Mouse (Mus musculus) liver, embryonic 14.5 days (tissue): ENCODE data around the gene Pkdcc. TPM values are rescaled to one million over a fixed set of nuclear protein-coding genes. Genes with fewer than 3 reads are reported as not detected.
A peak's percentile ranks its signal among the peaks of the same experiment; 100 is the strongest.

Experiments used
- ATAC-seq: fragments of 200-750 bp; cut with Nextera tagmentation; 2 replicates; pipeline ENCODE4 v1.8.0; 2017; ENCODE audit warnings: moderate number of reproducible peaks, mild to moderate bottlenecking, moderate library complexity; ENCODE audit not compliant: insufficient read depth
- DNase-seq, 3 experiments: peaks; one replicate each; pipeline ENCODE4 v3.0.0-alpha.2; 2012 to 2013; ENCODE audit warnings: low read depth in 3 of 3, low spot score in 3 of 3
- H3K27ac ChIP-seq: fragments of 300-500 bp; sonication (generic); 2 replicates; pipeline ENCODE4 v1.5.1; 2014; ENCODE audit warnings: moderate library complexity, mild to moderate bottlenecking, control low read depth, inconsistent platforms
- H3K27me3 ChIP-seq: fragments of 300-500 bp; sonication (generic); 2 replicates; pipeline ENCODE4 v1.6.1; 2014; ENCODE audit warnings: mild to moderate bottlenecking, low read length, moderate library complexity; ENCODE audit not compliant: control insufficient read depth, insufficient read depth
- H3K36me3 ChIP-seq: fragments of 300-500 bp; sonication (generic); replicated peaks from 2 replicates; pipeline ENCODE4 v1.6.1; 2014; ENCODE audit warnings: low read depth; ENCODE audit not compliant: control insufficient read depth, insufficient read depth
- H3K4me1 ChIP-seq, 2 experiments: fragments of 200-500 bp in 1 of 2; fragments of 300-500 bp in 1 of 2; sonication (generic) in 1 of 2; replicated peaks; 2 replicates each; pipeline ENCODE4 v1.6.1; 2012 to 2014; ENCODE audit warnings: antibody characterized with exemption in 1 of 2, inconsistent platforms in 1 of 2, low read length in 1 of 2; ENCODE audit not compliant: control insufficient read depth in 2 of 2, insufficient read depth in 2 of 2
- H3K4me2 ChIP-seq: fragments of 300-500 bp; sonication (generic); 2 replicates; pipeline ENCODE4 v1.6.1; 2014; ENCODE audit warnings: low read depth, mild to moderate bottlenecking, control low read depth, moderate library complexity
- H3K4me3 ChIP-seq, 2 experiments: fragments of 200-500 bp in 1 of 2; fragments of 300-500 bp in 1 of 2; sonication (generic) in 1 of 2; 2 replicates each; pipeline ENCODE4 v1.5.1; 2012 to 2014; ENCODE audit warnings: low read depth in 2 of 2, low read length in 2 of 2, mild to moderate bottlenecking in 2 of 2, control low read depth in 1 of 2, inconsistent platforms in 1 of 2, moderate library complexity in 1 of 2; ENCODE audit not compliant: insufficient read depth in 1 of 2
- H3K9ac ChIP-seq: fragments of 300-500 bp; sonication (generic); replicated peaks from 2 replicates; pipeline ENCODE4 v1.6.1; 2014; ENCODE audit warnings: mild to moderate bottlenecking, control low read depth, moderate library complexity
- H3K9me3 ChIP-seq: fragments of 300-500 bp; sonication (generic); 2 replicates; pipeline ENCODE4 v1.6.1; 2016; ENCODE audit warnings: low read length, mixed read lengths; ENCODE audit not compliant: control insufficient read depth
- CTCF ChIP-seq: IDR thresholded peaks from 2 replicates; pipeline ENCODE4 v1.5.1; 2016; ENCODE audit warnings: antibody characterized with exemption, low read depth, control low read depth
- EP300 ChIP-seq: IDR thresholded peaks from 2 replicates; pipeline ENCODE4 v1.6.1; 2016; ENCODE audit warnings: antibody characterized with exemption, low read depth
- WGBS: fragments of 180-500 bp; shearing (Covaris S2); extraction: QIAGEN DNeasy Blood & Tissue Kit; methylation state at CpG from one replicate; pipeline ENCODE4 v1.1.7; 2014; ENCODE audit not compliant: insufficient replicate concordance; 5-methylcytosine and 5-hydroxymethylcytosine counted together
- polyA plus RNA-seq, 2 experiments: library from polyadenylated mRNA; depleted of rRNA in 1 of 2; stranded (reverse) in 1 of 2; unstranded in 1 of 2; fragments of >200 nt; fragmentation: Nextera tagmentation in 1 of 2; extraction: Ambion mirVana in 1 of 2; gene quantifications; 2 replicates each; pipeline versions ENCODE4 v1.2.1 to v1.2.3; 2012 to 2014

Gene Pkdcc
- polyA plus RNA-seq, 2 experiments, result 2.3 to 14.7 TPM

DNA sequence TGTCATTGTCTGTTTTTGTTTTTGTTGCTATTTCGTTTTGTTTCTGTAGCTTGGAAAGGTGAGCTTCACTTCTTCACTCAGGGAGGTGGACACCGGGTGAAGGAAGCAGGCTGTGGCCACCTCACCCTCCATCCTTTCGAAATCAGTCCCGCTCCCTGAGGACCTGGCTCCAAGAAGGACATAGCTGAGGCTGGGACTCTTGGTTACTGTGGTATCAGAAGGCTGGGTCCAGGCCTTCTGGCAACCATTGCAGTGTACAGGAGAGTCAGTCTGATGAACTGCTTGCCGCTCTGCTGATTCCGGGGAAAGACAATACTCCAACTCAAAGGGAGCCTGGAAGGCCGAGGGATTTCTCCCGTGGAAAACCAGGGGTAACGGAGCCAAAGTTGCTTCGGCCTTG is 3.9 kb upstream of the Pkdcc start:
- Histone ChIP-seq H3K36me3 (no peaks in the 10 kb centered on the region), H3K27ac (no peak overlapping the region), H3K9ac (no peak overlapping the region), H3K4me1 (peaks cover 0 to 7% of the 10 kb centered on the region in 2 experiments; a peak in 1 of 4 replicates), H3K4me3 (no peak overlapping the region), H3K9me3 (no peaks in the 10 kb centered on the region), H3K27me3 (peaks cover 24% of the 10 kb centered on the region), H3K4me2 (no peak overlapping the region)
- ATAC-seq (no peak), DNase-seq (no peak)
- no peak for TF ChIP-seq CTCF
- no peak for TF ChIP-seq EP300
- WGBS, result 75% methylated on average over 10 of the region's 10 CpGs

DNA sequence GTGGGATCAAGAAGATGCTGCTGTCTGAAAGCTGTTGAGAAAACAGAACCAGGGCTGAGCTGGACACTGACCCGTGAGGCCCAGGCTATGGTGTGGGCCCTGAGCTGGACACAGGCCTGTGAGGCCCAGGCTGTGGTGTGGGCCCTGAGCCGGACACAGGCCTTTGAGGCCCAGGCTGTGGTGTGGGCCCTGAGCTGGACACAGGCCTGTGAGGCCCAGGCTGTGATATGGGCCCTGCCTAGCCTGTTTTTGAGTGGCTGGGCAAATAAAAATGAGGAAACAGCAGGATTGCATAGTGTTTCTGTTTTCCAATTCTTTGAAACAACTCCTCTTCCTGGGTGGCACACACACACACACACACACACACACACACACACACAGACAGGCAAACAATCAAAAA is 2.7 kb upstream of the Pkdcc start:
- Histone ChIP-seq H3K4me1 (peaks cover 0 to 7% of the 10 kb centered on the region in 2 experiments; a peak in 1 of 4 replicates), H3K9ac (no peak overlapping the region), H3K9me3 (no peaks in the 10 kb centered on the region), H3K27ac (no peak overlapping the region), H3K36me3 (no peaks in the 10 kb centered on the region), H3K4me3 (no peak overlapping the region), H3K4me2 (no peak overlapping the region), H3K27me3 (peaks cover 29% of the 10 kb centered on the region)
- DNase-seq (no peak), ATAC-seq (no peak)
- TF ChIP-seq EP300 (no peak), CTCF (no peak)
- WGBS, result 48% methylated on average over 2 of the region's 2 CpGs

DNA sequence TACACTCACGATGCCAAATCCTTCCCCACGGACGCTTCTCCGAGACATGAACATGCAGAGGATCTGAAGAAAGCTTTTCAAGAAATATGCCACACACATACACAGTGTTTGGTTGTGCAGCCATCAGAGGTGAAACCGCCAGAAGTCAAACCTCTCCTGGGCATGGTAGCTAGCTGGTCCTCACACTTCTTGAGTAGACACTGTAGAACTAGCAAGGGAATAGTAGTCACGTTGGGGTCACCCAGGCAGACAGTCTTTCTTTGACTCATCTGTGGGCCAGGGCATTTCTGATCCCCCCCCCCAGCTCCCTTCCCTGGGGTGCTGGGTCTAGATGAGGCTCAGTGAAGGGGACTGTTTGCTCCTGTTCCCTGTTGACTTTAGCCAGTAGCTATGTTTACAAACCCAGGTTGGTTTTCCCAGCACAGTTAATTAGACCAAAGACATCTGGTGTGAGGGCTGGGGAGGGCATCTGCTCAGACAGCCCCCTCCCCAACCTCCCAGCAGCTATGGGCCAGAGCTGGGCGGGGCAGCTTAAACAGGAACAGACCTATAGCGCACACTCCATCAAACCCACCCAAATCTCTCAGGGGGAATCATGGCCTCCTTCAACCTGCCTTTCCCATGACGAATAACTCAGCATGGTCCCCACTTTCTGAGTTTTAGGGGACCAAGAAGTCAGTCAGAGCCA is 1.7 kb upstream of the Pkdcc start:
- 0 out of 2 replicates have a peak, but pooled peaks have one; percentile 16 for ATAC-seq
- H3K4me3 ChIP-seq, result no peak overlapping the region
- no peak for DNase-seq
- peaks cover 29% of the 10 kb centered on the region for H3K27me3 ChIP-seq
- 55% methylated on average over 9 of the region's 9 CpGs for WGBS
- no peak overlapping the region for H3K9ac ChIP-seq
- TF ChIP-seq EP300 (no peak), CTCF (no peak)
- no peak overlapping the region for H3K27ac ChIP-seq
- no peaks in the 10 kb centered on the region for H3K9me3 ChIP-seq
- H3K4me2 ChIP-seq, result peak overlapping the region; percentile 59
- H3K4me1 ChIP-seq, result peaks cover 0 to 10% of the 10 kb centered on the region in 2 experiments; a peak in 1 of 4 replicates
- no peaks in the 10 kb centered on the region for H3K36me3 ChIP-seq

DNA sequence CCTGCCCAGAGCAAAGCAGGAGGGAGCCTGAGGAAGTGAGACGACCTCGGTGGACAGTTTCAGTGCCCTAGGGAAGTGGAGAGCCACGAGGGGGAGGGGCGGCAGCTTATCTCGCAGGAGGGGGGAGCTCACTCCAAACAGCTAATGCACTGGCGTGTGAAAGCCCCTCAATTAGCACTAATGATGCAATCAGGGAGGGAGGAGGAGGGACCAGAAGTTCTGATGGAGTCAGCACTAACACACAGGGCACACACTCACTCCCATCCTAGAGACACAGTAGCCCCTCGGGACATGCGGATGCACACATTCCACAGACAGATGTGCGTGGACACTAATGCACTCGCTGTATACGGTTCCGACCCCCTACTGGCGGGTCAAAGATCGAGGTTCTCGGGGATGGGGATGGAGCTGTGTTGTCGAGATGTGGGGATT is 915 bp upstream of the Pkdcc start:
- DNase-seq (peak in 1 of 3 experiments; percentile 17), ATAC-seq (peak; percentile 35; the same call in 1 of the 2 replicates)
- under 1% methylated on average over 16 of the region's 16 CpGs for WGBS
- H3K4me2 ChIP-seq, result peak overlapping the region; percentile 59
- H3K4me3 ChIP-seq, result peak overlapping the region; percentile 48 to 56
- no peaks in the 10 kb centered on the region for H3K9me3 ChIP-seq
- peaks cover 29% of the 10 kb centered on the region for H3K27me3 ChIP-seq
- no peaks in the 10 kb centered on the region for H3K36me3 ChIP-seq
- H3K27ac ChIP-seq, result no peak overlapping the region
- TF ChIP-seq EP300, result no peak
- TF ChIP-seq CTCF, result no peak
- peaks cover 0 to 15% of the 10 kb centered on the region in 2 experiments; a peak in 2 of 4 replicates for H3K4me1 ChIP-seq
- H3K9ac ChIP-seq, result no peak overlapping the region; the same call in 1 of the 2 replicates

DNA sequence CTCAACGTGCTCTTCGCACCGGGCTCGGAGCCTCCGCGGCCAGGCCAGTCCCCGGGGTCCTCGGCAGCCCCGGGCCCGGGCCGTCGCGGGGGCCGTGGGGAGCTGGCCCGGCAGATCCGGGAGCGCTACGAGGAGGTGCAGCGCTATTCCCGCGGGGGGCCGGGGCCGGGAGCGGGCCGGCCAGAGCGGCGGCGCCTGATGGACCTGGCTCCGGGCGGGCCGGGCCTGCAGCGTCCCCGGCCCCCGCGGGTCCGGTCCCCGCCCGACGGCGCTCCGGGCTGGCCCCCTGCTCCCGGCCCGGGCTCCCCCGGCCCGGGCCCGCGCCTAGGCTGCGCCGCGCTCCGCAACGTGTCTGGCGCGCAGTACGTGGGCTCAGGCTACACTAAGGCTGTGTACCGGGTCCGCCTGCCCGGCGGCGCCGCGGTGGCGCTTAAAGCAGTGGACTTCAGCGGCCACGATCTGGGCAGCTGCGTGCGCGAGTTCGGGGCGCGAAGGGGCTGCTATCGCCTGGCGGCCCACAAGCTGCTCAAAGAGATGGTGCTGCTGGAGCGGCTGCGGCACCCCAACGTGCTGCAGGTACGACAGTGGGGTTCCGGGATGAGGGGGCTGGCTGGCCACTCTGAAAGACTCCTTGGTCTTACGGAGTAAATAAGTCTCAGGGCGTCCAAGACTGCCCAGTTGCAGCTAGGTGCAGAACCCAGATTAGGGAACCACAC is 595 bp downstream of the Pkdcc start:
- H3K4me3 ChIP-seq, result peak overlapping the region; percentile 38 to 56
- 2% methylated on average over 71 of the region's 80 CpGs for WGBS
- peaks cover 0 to 20% of the 10 kb centered on the region in 2 experiments; a peak in 2 of 4 replicates for H3K4me1 ChIP-seq
- H3K4me2 ChIP-seq, result peak overlapping the region; percentile 59
- H3K27me3 ChIP-seq, result peaks cover 29% of the 10 kb centered on the region
- H3K36me3 ChIP-seq, result no peaks in the 10 kb centered on the region
- DNase-seq, result no peak
- peak overlapping the region; percentile 40; the same call in 1 of the 2 replicates for H3K9ac ChIP-seq
- ATAC-seq, result no peak
- TF ChIP-seq CTCF, result no peak
- TF ChIP-seq EP300, result no peak
- no peaks in the 10 kb centered on the region for H3K9me3 ChIP-seq
- H3K27ac ChIP-seq, result no peak overlapping the region
